Mouse (Mus musculus): ENCODE measurements around the gene Stk38l.

DNA sequence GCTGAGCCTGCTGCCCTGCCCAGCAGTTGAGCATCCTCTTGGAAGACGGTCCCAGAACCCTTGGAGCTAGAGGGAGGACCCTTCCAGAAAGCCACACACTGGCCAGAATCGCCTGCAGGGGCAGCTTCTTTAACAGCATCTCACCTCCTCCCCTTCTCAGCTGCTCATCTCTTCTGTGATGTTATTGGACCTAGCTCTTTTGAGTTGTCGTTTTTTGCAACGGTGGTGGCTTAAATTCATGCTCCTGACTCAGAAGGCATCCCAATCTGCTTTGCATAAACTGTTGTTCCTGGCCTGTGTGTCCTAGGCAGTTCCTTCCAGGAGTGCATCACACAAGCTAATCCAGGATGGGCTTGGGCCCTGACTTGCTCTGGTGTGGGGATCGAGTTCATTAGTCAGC lies 72.7 kb downstream of the Stk38l start:
- TF ChIP-seq POLR2A (IDR thresholded peaks at IDR 0.05; ENCODE audit: insufficient read depth, low read depth, low read length) (no peak), CTCF (IDR thresholded peaks at IDR 0.05) (no peak), EP300 (IDR thresholded peaks at IDR 0.05; ENCODE audit: insufficient read depth, low read depth, low read length) (no peak)

Data from heart, adult 2 months (tissue).